Mouse (Mus musculus): ENCODE measurements at regions not wholly inside any gene's neighbourhood (a gene's known extent, or its start where the extent isn't known, plus 50 kb on each side); places are given as distances from the start of the nearest gene placed in this dataset.

DNA sequence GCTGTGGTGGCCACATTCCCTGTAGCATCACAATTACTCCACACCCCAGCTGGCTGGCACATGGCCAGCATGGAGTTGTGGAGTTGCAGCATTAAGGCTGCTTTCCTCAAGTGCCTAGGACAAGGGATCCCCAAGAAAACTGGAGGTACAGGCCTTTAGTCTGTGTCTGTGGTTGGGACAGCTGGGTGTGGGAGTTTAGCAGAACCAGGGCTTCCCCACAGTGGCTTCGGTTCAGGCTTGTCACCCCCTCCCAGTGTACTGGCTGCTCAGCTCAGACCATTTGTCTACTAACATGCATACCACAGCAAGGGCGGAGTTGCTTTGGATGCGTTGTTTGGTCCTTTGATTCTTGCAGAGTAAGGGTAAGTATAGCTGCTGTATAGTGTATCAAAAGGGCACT lies 79.1 kb upstream of the Neurl1b start:
- DNase-seq: no peak

- no peak for DNase-seq
Measured at GRCm38 (mm10) chr17:26336011-26336410, 78.6 kb upstream of the Neurl1b start.

- no peak for DNase-seq
Measured at GRCm38 (mm10) chr17:26337106-26337505, 77.5 kb upstream of the Neurl1b start.

GRCm38 (mm10) chr17:26345436-26345835 lies 69.2 kb upstream of the Neurl1b start:
- DNase-seq: peak; percentile 50 to 55

DNA sequence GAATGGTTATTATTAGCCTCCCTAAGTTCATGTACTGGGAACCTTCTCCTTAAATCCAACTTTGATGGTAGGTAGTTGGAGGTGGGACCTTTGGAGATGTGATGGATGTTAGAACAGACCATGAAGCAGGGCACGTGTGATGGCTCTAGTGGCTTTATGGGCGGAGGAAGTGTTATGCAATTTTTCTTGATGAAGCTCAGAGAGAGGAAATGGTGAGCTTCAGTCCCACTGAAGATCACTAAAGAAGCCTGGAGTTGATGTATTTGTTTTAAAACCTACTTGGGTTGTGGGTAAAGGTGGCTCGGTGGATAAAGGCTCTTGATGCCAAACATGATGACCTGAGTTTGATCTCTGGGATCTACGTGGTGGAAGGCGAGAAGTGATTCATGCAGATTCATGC lies 66.5 kb upstream of the Neurl1b start:
- DNase-seq: no peak

DNA sequence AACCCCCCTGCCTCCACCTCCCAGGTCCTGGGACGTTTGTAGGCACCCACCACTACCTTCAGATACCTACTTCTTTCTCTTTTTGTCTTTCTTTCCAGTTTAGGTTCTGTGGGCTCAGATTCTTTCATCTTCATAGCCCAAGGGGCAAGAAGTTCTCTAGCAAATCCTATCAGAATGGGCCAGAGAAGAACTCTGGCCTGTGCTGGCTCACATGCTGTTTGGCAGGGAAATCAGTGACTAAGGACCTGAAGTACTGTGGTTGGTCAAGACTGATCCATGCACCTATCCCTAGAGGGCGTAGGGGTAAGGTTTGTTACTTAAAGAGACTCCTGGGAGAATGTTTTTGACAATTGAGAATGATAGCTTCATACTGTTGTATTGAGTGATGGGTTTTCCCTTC lies 64.9 kb upstream of the Neurl1b start:
- DNase-seq: peak; percentile 54 to 57

- no peak for DNase-seq
Measured at GRCm38 (mm10) chr17:26350216-26350615, 64.4 kb upstream of the Neurl1b start.

- no peak for DNase-seq
Measured at GRCm38 (mm10) chr17:26351991-26352390, 62.6 kb upstream of the Neurl1b start.

GRCm38 (mm10) chr17:26352712-26353111 lies 61.9 kb upstream of the Neurl1b start:
- no peak for DNase-seq

GRCm38 (mm10) chr17:26354431-26354830 lies 60.2 kb upstream of the Neurl1b start:
- DNase-seq: no peak

DNA sequence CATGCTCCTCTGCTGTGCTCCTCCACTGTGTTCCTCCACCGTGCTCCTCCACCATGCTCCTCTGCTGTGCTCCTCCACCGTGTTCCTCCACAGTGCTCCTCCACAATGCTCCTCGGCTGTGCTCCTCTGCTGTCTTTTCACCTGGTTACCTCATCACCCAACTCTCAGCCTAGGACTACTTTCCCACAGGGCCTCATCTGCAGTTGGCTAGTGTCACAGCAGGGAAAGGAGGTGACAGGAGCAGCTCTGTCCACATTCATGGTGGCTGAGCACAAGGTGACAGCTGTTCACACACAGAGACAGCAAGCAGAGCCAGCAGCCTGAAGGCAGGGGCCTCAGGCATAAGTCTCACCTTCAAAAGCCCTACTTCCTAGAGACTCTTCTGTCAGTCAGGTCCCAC lies 59.3 kb upstream of the Neurl1b start:
- DNase-seq: no peak

DNA sequence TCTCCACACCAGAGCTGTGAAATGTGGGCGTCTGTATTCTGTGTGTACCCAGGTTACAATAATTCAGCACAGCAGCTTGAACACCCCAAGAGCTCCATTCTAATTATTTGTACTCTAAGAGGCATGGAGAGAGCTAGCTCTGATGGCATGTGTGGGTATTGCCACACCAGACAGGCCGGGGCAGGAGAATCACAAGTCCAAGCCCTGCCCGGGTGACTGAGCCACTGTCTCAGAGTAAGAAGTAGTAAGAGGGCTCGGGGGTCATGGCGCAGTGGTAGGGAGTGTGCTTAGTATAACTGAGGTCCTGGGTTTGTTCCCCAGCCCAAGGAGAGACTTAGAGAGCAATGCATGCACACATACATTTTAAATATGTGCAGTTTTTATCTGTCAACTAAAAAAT lies 57.7 kb upstream of the Neurl1b start:
- no peak for DNase-seq

DNA sequence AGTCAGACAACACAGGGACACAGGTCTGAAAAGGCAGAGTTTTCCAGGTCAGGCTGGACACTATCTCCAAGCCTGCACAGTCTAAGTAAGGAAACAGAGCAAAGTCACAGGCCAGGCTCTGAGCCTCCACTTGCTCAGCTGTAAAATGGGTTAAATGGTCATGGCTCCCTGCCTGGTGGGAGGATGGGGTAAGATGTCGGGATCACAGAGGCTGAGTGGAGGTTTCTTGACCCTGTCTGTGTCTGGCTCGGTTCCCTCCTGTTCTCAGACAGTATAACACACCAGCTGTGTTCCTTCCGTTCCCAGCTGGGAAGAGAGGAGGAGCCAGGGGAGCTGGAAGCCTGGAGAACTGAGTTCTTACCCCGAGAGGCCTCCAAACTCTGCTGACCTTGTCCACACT lies 56.8 kb upstream of the Neurl1b start:
- peak; percentile 41 to 51 for DNase-seq

GRCm38 (mm10) chr17:26360711-26361110 lies 53.9 kb upstream of the Neurl1b start:
- no peak for DNase-seq

DNA sequence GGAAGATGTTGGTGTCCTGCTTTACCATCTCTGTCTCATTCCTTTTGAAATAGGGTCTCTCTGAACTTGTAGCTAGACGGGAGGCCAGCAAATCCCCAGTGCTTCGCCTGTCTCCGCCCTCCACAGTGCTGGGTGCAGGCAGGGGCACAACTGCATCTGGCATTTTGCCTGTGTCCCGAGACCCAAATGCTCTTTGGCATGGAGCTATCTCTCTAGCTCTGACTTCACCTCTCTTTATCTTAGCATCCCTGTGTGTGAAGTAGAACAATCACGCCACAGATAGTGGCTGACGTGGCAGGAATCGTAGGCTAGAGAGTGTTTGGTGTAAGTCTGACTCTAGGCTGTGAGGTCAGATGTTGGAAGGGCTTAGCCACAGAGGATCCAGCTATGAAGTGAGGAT lies 53.2 kb upstream of the Neurl1b start:
- DNase-seq: no peak

DNA sequence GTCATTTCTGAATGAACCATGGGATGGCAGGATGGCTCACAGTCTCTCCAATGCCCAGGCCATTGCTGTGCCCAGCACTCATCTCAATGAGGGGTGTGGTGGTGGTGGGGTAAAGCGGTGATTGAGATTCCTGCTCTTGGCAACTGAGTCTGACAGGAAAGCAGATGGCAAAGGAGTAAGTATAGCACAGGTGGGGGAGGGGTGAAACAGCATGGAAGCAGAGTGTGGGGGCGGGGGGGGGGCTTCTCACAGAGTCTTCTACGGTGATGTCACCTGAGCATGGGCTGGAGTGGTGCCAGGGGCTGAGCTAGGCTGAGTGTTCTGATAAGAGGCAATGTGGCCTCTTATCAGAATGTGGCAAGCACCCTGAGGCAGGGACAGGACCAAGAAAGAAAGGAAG lies 52.6 kb upstream of the Neurl1b start:
- no peak for DNase-seq

- DNase-seq: no peak
Measured at GRCm38 (mm10) chr17:26362586-26363361, 51.9 kb upstream of the Neurl1b start.

GRCm38 (mm10) chr17:26363853-26364532 lies 50.6 kb upstream of the Neurl1b start:
- no peak for DNase-seq
